8 mouse cellular contexts compared by ENCODE assay signal in the genomic region with DNA sequence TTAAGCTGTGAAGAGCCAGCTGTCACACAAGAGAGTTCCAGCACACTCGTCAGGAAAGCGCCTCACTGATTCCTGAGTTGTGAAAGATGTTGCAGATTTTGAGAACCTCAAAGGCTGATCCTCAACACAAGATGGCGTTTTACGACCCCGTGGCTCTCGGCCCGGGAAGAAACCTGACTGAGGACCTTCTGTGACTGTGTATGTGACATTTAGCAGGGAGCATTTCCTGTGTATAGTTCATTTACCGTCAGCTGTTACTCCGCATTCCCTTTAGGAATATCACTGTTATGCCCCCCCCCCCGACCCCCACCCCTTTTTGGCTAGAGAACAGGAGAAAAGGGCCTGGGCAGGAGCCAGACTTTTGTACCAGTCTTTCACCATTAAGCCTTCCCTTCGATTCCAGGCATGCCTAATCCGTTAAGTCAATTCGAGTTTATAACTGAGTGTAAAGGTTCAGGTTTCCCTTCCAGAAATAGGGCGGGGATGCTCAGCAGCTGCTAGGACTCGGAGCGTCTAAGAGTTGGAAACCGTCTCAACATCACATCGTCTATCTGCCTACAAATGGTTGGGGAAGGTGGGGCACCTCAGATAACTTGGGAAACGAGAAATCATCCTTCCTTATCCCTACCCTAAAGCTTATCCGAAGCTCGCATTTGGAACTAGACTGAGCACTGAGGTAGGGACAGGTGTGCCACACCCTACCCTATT. TPM values are rescaled to one million over a fixed set of nuclear protein-coding genes. Genes with fewer than 3 reads are reported as not detected.
DNase-seq lines count a peak whose midpoint lies in the region; ATAC-seq and TF ChIP-seq lines count a peak whose summit lies in the region.

No protein-coding gene starts in this region.

- WGBS in embryonic facial prominence, embryonic 10.5 days, result 17% methylated on average over 21 of the region's 21 CpGs
- WGBS in hindbrain, postnatal 0 days, result 6% methylated on average over 21 of the region's 21 CpGs
- 13% methylated on average over 21 of the region's 21 CpGs for WGBS in neural tube, embryonic 14.5 days

- peak overlapping the region; percentile 61; the same call in 1 of the 2 replicates for H3K9ac ChIP-seq in hindbrain, postnatal 0 days (replicated peaks; ENCODE audit: low read length)
- H3K9ac ChIP-seq in neural tube, embryonic 14.5 days (replicated peaks; ENCODE audit: low read depth, low read length), result peak overlapping the region; percentile 41; the same call in 1 of the 2 replicates

- peak overlapping the region; percentile 62 for H3K4me2 ChIP-seq in hindbrain, postnatal 0 days (ENCODE audit: low read depth, low read length)
- H3K4me2 ChIP-seq in neural tube, embryonic 14.5 days (ENCODE audit: low read depth, low read length), result peak overlapping the region; percentile 69

- H3K27ac ChIP-seq in embryonic facial prominence, embryonic 10.5 days (replicated peaks), result no peak overlapping the region
- peak overlapping the region; percentile 81 for H3K27ac ChIP-seq in hindbrain, postnatal 0 days
- peak overlapping the region; percentile 84 for H3K27ac ChIP-seq in neural tube, embryonic 14.5 days (ENCODE audit: low read depth, low read length)

- 0 out of 2 replicates have a peak, but pooled peaks have one; percentile 1 for ATAC-seq in hindbrain, postnatal 0 days
- ATAC-seq in neural tube, embryonic 14.5 days (ENCODE audit: low read depth), result no peak; the same call in 1 of the 2 replicates

- peak; percentile 38 for TF ChIP-seq CTCF in hindbrain, postnatal 0 days (IDR thresholded peaks at IDR 0.05; ENCODE audit: low read depth)

- DNase-seq in layer of hippocampus, adult 11-12 months (ENCODE audit: low spot score), result peak; percentile 21
- no peak for DNase-seq in layer of hippocampus, adult 18-20 months (ENCODE audit: low spot score in 2 of 2)
- peak; percentile 9 for DNase-seq in embryonic facial prominence, embryonic 10.5 days (ENCODE audit: low spot score)
- peak; percentile 70 for DNase-seq in hindbrain, postnatal 0 days (ENCODE audit: low spot score)
- no peak for DNase-seq in spleen, postnatal 36 days (ENCODE audit: low spot score in 2 of 2)
- no peak for DNase-seq in kidney, adult 8-10 months
- no peak for DNase-seq in adipocyte (ENCODE audit: low spot score)

- no peaks in the 10 kb centered on the region for H3K9me3 ChIP-seq in embryonic facial prominence, embryonic 10.5 days
- H3K9me3 ChIP-seq in hindbrain, postnatal 0 days (ENCODE audit: low read length), result no peaks in the 10 kb centered on the region
- no peaks in the 10 kb centered on the region for H3K9me3 ChIP-seq in neural tube, embryonic 14.5 days (ENCODE audit: control insufficient read depth, low read length)

- peaks cover 20% of the 10 kb centered on the region for H3K4me1 ChIP-seq in embryonic facial prominence, embryonic 10.5 days
- H3K4me1 ChIP-seq in hindbrain, postnatal 0 days (ENCODE audit: insufficient read depth, low read length), result peaks cover 17% of the 10 kb centered on the region; the same call in 1 of the 2 replicates
- H3K4me1 ChIP-seq in neural tube, embryonic 14.5 days (ENCODE audit: control insufficient read depth, insufficient read depth, low read length), result peaks cover 24% of the 10 kb centered on the region; the same call in 1 of the 2 replicates

- H3K4me3 ChIP-seq in embryonic facial prominence, embryonic 10.5 days, result peak overlapping the region; percentile 55; the same call in 1 of the 2 replicates
- H3K4me3 ChIP-seq in hindbrain, postnatal 0 days (ENCODE audit: low read length), result peak overlapping the region; percentile 56
- peak overlapping the region; percentile 60 for H3K4me3 ChIP-seq in neural tube, embryonic 14.5 days (ENCODE audit: low read depth, low read length)

- H3K27me3 ChIP-seq in embryonic facial prominence, embryonic 10.5 days (replicated peaks; ENCODE audit: low read depth, poor library complexity, severe bottlenecking), result peaks cover 35% of the 10 kb centered on the region
- no peaks in the 10 kb centered on the region for H3K27me3 ChIP-seq in hindbrain, postnatal 0 days (ENCODE audit: insufficient read depth, low read length)
- no peaks in the 10 kb centered on the region; the same call in 1 of the 2 replicates for H3K27me3 ChIP-seq in neural tube, embryonic 14.5 days (ENCODE audit: control insufficient read depth, insufficient read depth, low read length)

- H3K36me3 ChIP-seq in embryonic facial prominence, embryonic 10.5 days (replicated peaks), result no peaks in the 10 kb centered on the region
- H3K36me3 ChIP-seq in hindbrain, postnatal 0 days (ENCODE audit: insufficient read depth, low read length), result no peaks in the 10 kb centered on the region
- H3K36me3 ChIP-seq in neural tube, embryonic 14.5 days (ENCODE audit: control insufficient read depth, insufficient read depth, low read length), result no peaks in the 10 kb centered on the region

RNA-seq across cellular contexts. Expression of a gene that starts 0.8 kb away (rescaled TPM):
- 100 to 1,000 TPM; 232 to 260 TPM for total RNA-seq in layer of hippocampus, adult 18-20 months (2021)
- 2.2 and 2.7 TPM in 2 replicates for polyA plus RNA-seq in embryonic facial prominence, embryonic 10.5 days (2016; fragmentation: Nextera tagmentation; extraction: Ambion mirVana)
- total RNA-seq in hindbrain, postnatal 0 days (2014; rRNA removed), result 154 and 159 TPM in 2 replicates
- polyA plus RNA-seq in hindbrain, postnatal 0 days (2015; fragmentation: Nextera tagmentation; extraction: Ambion mirVana), result 94.5 and 109 TPM in 2 replicates
- 186 and 193 TPM in 2 replicates for polyA plus RNA-seq in neural tube, embryonic 14.5 days (2014; fragmentation: Nextera tagmentation; extraction: Ambion mirVana)

Comparison
In these comparisons a context has a peak if more than half of its experiments do, and no peak if none do; other contexts are left out.
1. DNase-seq: peak in layer of hippocampus, adult 11-12 months (single experiment), embryonic facial prominence, embryonic 10.5 days (single experiment) and hindbrain, postnatal 0 days (single experiment); none in layer of hippocampus, adult 18-20 months (0 of 2), spleen, postnatal 36 days (0 of 2), kidney, adult 8-10 months (0 of 2) and adipocyte (single experiment).
2. RNA of a gene that starts 0.8 kb away (polyA plus RNA-seq): 186 to 193 TPM in neural tube, embryonic 14.5 days and 94.5 to 109 TPM in hindbrain, postnatal 0 days; 2.2 to 2.7 TPM in embryonic facial prominence, embryonic 10.5 days; every median in the first group is over 10 times any median in the second.
3. Peak in every context shown above with its lines, with median percentiles within 50 percentile points of each other: H3K4me3 ChIP-seq.